Mouse (Mus musculus) cortical plate, adult 2 months (tissue): ENCODE measurements around the gene Ly6g6e. TPM values are rescaled to one million over a fixed set of nuclear protein-coding genes. Genes with fewer than 3 reads are reported as not detected.

Experiments
- H3K27ac ChIP-seq: fragments of 200-500 bp; 2 replicates; pipeline ENCODE4 v1.5.1; 2012; ENCODE audit warnings: low read length, control low read depth, inconsistent platforms; ENCODE audit not compliant: insufficient read depth
- H3K4me1 ChIP-seq: fragments of 200-500 bp; 2 replicates; pipeline ENCODE4 v1.6.1; 2011; ENCODE audit warnings: low read length; ENCODE audit not compliant: control insufficient read depth, insufficient read depth
- H3K4me3 ChIP-seq: fragments of 200-500 bp; 2 replicates; pipeline ENCODE4 v1.5.1; 2011; ENCODE audit warnings: mild to moderate bottlenecking, low read length, control low read depth; ENCODE audit not compliant: insufficient read depth
- CTCF ChIP-seq: fragments of 200-500 bp; IDR thresholded peaks from 2 replicates; pipeline ENCODE4 v1.5.1; 2011; ENCODE audit warnings: mild to moderate bottlenecking, control low read depth, low read length; ENCODE audit not compliant: insufficient read depth; ENCODE audit errors: extremely low read depth
- POLR2A ChIP-seq: fragments of 200-500 bp; IDR thresholded peaks from 2 replicates; pipeline ENCODE4 v1.6.1; 2011; ENCODE audit warnings: mild to moderate bottlenecking, low read length, control low read depth; ENCODE audit not compliant: insufficient read depth; ENCODE audit errors: extremely low read depth
- polyA plus RNA-seq: library from polyadenylated mRNA; depleted of rRNA; stranded (reverse); fragments of >200 nt; gene quantifications from 2 replicates; pipeline ENCODE4 v1.2.3, GENCODE M21; 2012

Gene Ly6g6e
- polyA plus RNA-seq, 1 experiment = 5.5 TPM

- TF ChIP-seq CTCF = no peak
- TF ChIP-seq POLR2A = no peak
- Histone ChIP-seq H3K4me1 (peaks cover under 1% of the 10 kb centered on the region; the same call in 1 of the 2 replicates), H3K27ac (no peak overlapping the region), H3K4me3 (no peak overlapping the region)
Measured at GRCm38 (mm10) chr17:35101161-35101560, 24.5 kb downstream of the Ly6g6e start.

GRCm38 (mm10) chr17:35102299-35102698, 25.6 kb downstream of the Ly6g6e start:
- TF ChIP-seq CTCF (no peak), POLR2A (no peak)
- Histone ChIP-seq H3K27ac (no peak overlapping the region), H3K4me3 (no peak overlapping the region), H3K4me1 (peaks cover 2% of the 10 kb centered on the region; the same call in 1 of the 2 replicates)

DNA sequence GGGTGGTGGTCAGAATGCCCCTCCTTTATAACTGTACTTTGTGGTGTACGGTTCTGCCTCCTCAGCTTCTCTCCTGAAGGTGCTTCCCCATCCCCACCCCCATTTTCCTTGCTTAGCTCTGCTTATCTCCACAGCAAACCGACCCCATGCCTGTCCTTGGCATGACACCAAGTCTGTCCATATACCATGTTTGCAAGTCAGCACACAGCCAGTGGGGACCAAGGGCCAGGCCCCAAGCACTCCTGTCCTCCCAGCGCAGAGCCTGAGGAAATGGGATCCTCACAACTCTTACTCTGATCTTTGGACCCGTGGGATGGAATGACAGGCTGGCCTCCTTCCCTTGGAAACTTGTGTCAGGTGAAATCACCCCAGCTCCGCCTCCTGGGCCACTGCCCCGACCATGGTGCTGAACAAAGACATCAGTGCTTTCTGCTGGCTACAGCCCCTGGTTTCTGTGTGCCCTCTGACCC, 26.6 kb downstream of the Ly6g6e start:
- no peak for TF ChIP-seq POLR2A
- no peak for TF ChIP-seq CTCF
- Histone ChIP-seq H3K4me3 (no peak overlapping the region), H3K4me1 (peaks cover 2% of the 10 kb centered on the region; the same call in 1 of the 2 replicates), H3K27ac (no peak overlapping the region)

- Histone ChIP-seq H3K4me3 (no peak overlapping the region), H3K27ac (no peak overlapping the region), H3K4me1 (peaks cover 2% of the 10 kb centered on the region; the same call in 1 of the 2 replicates)
- TF ChIP-seq POLR2A (no peak), CTCF (no peak)
Measured at GRCm38 (mm10) chr17:35104079-35104478, 27.4 kb downstream of the Ly6g6e start.

- H3K4me3 ChIP-seq = no peak overlapping the region
- H3K27ac ChIP-seq = no peak overlapping the region
- no peak for TF ChIP-seq CTCF
- TF ChIP-seq POLR2A = no peak
- peaks cover 2% of the 10 kb centered on the region; the same call in 1 of the 2 replicates for H3K4me1 ChIP-seq
Measured at GRCm38 (mm10) chr17:35104754-35105153, 28.1 kb downstream of the Ly6g6e start.

DNA sequence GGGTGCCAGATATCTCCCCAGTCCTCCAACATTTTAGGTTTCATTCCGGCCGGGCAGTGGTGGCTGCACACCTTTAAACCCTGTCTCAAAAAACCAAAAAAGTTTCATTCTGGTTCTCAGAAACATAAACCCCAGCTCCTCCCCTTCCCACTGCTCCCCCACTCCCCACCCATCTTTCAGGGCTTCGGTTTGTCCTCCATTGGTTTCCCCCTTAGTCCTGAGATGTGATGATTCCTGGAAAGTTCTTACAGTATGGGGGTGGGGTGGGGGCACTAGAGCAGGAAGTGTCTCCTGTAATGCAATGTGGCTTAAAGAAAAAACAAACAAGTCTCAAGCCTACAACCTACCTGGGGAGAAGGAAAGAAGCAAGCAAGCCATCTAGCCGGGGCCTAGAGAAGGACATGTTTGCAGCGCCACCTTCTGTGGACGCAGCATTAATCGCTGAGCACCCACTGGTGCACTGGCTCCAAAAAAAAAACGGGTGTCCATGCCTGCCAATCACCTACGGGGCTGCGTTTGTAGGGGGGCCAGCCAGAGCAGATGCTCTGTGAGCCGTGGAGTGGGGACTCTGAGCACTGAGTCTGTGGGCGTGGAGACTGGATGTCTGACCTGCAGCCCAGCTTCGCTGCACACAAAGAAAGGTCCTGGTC, 29.2 kb downstream of the Ly6g6e start:
- H3K4me1 ChIP-seq = peaks cover 2% of the 10 kb centered on the region; the same call in 1 of the 2 replicates
- TF ChIP-seq POLR2A = no peak
- peak; percentile 71 for TF ChIP-seq CTCF

GRCm38 (mm10) chr17:35106522-35106921, 29.8 kb downstream of the Ly6g6e start:
- Histone ChIP-seq H3K4me3 (no peak overlapping the region), H3K27ac (no peak overlapping the region), H3K4me1 (peaks cover 2% of the 10 kb centered on the region; the same call in 1 of the 2 replicates)
- TF ChIP-seq POLR2A (no peak), CTCF (peak; percentile 13; the same call in 1 of the 2 replicates)

More for the DNA sequence above, 29.2 kb downstream of the Ly6g6e start:
- Histone ChIP-seq H3K4me3 (no peak overlapping the region), H3K27ac (no peak overlapping the region)

GRCm38 (mm10) chr17:35108097-35108496, 31.4 kb downstream of the Ly6g6e start, which contains the start of gene Ly6g5c:
Gene Ly6g5c (plus strand): TSS chr17:35108279.
- no peak for TF ChIP-seq POLR2A
- TF ChIP-seq CTCF = no peak
- Histone ChIP-seq H3K4me3 (no peak within 1 kb of the TSS), H3K4me1 (peaks cover 2% of the 10 kb centered on the region; the same call in 1 of the 2 replicates), H3K27ac (no peak within 1 kb of the TSS)

DNA sequence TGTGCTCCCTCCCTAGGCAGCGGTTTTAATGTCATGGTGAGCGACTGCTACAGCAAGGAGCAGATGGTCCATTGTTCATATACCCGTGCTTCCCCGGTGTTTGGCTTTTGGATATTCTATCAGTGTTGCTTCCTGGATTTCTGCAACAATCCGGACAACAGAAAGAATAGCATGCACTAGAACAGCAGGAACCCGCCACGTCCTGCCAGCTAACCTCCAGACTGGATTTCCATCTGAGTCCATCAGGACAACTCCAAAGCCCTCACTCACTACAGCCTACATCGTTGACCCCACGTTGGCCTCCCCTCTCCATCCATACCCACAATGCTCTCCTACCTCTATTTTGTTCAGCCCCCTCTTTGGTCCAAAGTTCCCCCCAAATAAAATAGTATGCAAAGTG, 35.1 kb downstream of the Ly6g6e start:
- no peaks in the 10 kb centered on the region for H3K4me1 ChIP-seq
- H3K27ac ChIP-seq = no peak overlapping the region
- TF ChIP-seq POLR2A = no peak
- no peak for TF ChIP-seq CTCF
- H3K4me3 ChIP-seq = no peak overlapping the region
